Mouse (Mus musculus) stomach, postnatal 0 days (tissue): ENCODE measurements around the gene Sptb.

Source experiments
- CTCF ChIP-seq: IDR thresholded peaks from 2 replicates; pipeline ENCODE4 v1.5.1; 2016; ENCODE audit warnings: antibody characterized with exemption, low read depth, mild to moderate bottlenecking, moderate library complexity
- EP300 ChIP-seq: optimal IDR thresholded peaks from 2 replicates; pipeline ENCODE3; 2016; ENCODE audit warnings: antibody characterized with exemption

DNA sequence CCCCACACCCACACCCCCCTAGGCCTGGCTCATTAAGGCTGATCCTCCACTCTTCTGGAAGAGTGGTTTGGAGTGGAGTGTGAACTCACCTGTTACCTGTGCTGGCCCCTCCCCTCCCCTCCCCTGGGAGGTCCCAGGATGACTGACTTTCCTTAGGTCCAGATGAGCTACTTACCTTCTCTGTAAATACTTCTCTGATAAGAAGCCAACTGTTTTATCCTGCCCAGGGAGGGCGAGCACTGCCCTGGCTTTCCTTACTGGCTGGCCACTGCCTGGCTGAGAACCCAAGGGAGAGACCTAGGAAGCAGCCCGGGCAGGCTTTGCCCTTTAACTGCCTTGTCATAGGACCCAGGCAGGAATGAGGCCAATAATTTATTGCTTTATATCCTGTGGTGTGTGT lies 131.9 kb downstream of the Sptb start:
- no peak for TF ChIP-seq EP300
- TF ChIP-seq CTCF = no peak
